Mouse (Mus musculus) erythroid progenitor cell, adult 5-6 weeks (primary cell): ENCODE measurements around the gene Cited4. TPM values are rescaled to one million over a fixed set of nuclear protein-coding genes. Genes with fewer than 3 reads are reported as not detected.

Experiments used
- total RNA-seq, 2 experiments: library from RNA; stranded (forward) in 1 of 2; stranded (reverse) in 1 of 2; fragments of 150-400 nt in 1 of 2; fragments of 186-747, 209-891 nt in 1 of 2; gene quantifications; 2 replicates each; pipeline versions ENCODE4 v1.2.3 to v1.2.4; 2015 to 2017; ENCODE audit warnings: low replicate concordance in 2 of 2

The Cited4 gene
- total RNA-seq, 2 experiments from 2014 or later: 5.6 to 10.9 TPM

Other genes starting within 250 kb of the Cited4 start
- gene Slfnl1, start 134.3 kb upstream of the Cited4 start, total RNA-seq (2015; ENCODE audit: low replicate concordance): not detected in 2 replicates
- not detected in 2 replicates for gene Slfnl1, start 134.3 kb upstream of the Cited4 start, total RNA-seq (2017; ENCODE audit: low replicate concordance)
- 18.9 and 22.7 TPM in 2 replicates for gene Ctps, start 96.3 kb upstream of the Cited4 start, total RNA-seq (2015; ENCODE audit: low replicate concordance)
- gene Ctps, start 96.3 kb upstream of the Cited4 start, total RNA-seq (2017; ENCODE audit: low replicate concordance): 19.4 and 30.8 TPM in 2 replicates
- not detected in 2 replicates for gene Gm8439, start 77.8 kb upstream of the Cited4 start, total RNA-seq (2015; ENCODE audit: low replicate concordance)
- not detected in 2 replicates for gene Gm8439, start 77.8 kb upstream of the Cited4 start, total RNA-seq (2017; ENCODE audit: low replicate concordance)
- gene Kcnq4, start 82.0 kb downstream of the Cited4 start, total RNA-seq (2015; ENCODE audit: low replicate concordance): 3.6 TPM in 1 of 2 replicates, not detected in the other
- not detected in 2 replicates for gene Kcnq4, start 82.0 kb downstream of the Cited4 start, total RNA-seq (2017; ENCODE audit: low replicate concordance)
- 76.4 and 87.2 TPM in 2 replicates for gene Nfyc, start 165.0 kb downstream of the Cited4 start, total RNA-seq (2015; ENCODE audit: low replicate concordance)
- gene Nfyc, start 165.0 kb downstream of the Cited4 start, total RNA-seq (2017; ENCODE audit: low replicate concordance): 50.5 and 102 TPM in 2 replicates
- gene Rims3, start 188.2 kb downstream of the Cited4 start, total RNA-seq (2015; ENCODE audit: low replicate concordance): 1.7 and 5.0 TPM in 2 replicates
- gene Rims3, start 188.2 kb downstream of the Cited4 start, total RNA-seq (2017; ENCODE audit: low replicate concordance): 2.1 TPM in 1 of 2 replicates, not detected in the other